Mouse (Mus musculus): ENCODE data around the gene Rybp. TPM values are rescaled to one million over a fixed set of nuclear protein-coding genes. Genes with fewer than 3 reads are reported as not detected.

The Rybp gene
- polyA plus RNA-seq, 1 experiment from 2014 or later = 13.7 TPM

DNA sequence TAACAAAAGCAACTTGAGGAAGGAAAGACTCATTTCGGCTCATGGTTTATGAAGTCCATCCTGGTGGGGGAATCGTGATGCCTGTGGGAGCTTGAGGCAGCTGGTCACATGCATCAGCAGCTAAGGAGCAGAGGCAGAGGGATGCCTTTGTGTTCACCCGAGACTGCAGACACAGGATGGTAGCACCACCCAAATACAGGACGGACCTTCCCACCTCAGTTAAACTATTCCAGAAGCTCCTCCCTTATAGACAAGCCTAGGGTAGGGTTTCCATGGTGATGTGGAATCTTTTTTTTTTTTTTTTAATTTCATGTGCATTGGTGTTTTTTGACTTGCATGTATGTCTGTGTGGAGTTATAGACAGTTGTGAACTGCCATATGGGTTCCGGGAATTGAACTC is 64.4 kb downstream of the Rybp start:
- Histone ChIP-seq H3K4me3 (ENCODE audit: low read depth, low read length) (no peak overlapping the region), H3K27me3 (ENCODE audit: insufficient read depth, low read length) (no peaks in the 10 kb centered on the region), H3K36me3 (ENCODE audit: insufficient read depth) (0 out of 2 replicates have a peak, but pooled peaks cover 2% of the 10 kb centered on the region), H3K9ac (no peak overlapping the region), H3K4me2 (no peak overlapping the region), H3K9me3 (ENCODE audit: low read depth, low read length) (no peaks in the 10 kb centered on the region), H3K4me1 (ENCODE audit: insufficient read depth) (peaks cover 7% of the 10 kb centered on the region; the same call in 1 of the 2 replicates), H3K27ac (ENCODE audit: low read depth) (no peak overlapping the region)
- DNase-seq = no peak
- TF ChIP-seq CTCF (IDR thresholded peaks at IDR 0.05; ENCODE audit: low read depth) = no peak
- ATAC-seq (ENCODE audit: insufficient read depth) = no peak
- WGBS = 80% methylated on average over 5 of the region's 5 CpGs

DNA sequence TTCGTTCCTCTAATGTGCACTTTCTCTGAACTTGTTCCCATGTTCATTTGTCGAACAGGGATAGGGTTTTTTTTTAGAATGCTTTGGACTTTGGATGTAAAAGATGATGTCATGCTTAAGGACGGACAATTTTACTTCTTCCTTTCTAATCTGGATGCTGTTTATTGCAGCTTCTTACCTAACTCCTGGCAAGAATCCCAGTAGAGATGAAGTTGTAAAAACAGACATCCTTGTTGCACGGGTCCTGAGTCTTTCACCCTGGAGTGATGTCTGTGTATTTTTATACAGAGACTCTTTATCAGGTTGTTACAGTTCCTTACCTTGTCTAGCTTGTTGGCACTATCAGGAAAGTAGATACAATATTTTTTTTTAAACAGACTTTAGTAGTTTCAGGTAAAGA is 65.5 kb downstream of the Rybp start:
- no peak overlapping the region for H3K27ac ChIP-seq (ENCODE audit: low read depth)
- no peaks in the 10 kb centered on the region for H3K27me3 ChIP-seq (ENCODE audit: insufficient read depth, low read length)
- H3K36me3 ChIP-seq (ENCODE audit: insufficient read depth) = no peaks in the 10 kb centered on the region
- H3K4me3 ChIP-seq (ENCODE audit: low read depth, low read length) = no peak overlapping the region
- H3K9me3 ChIP-seq (ENCODE audit: low read depth, low read length) = no peaks in the 10 kb centered on the region
- no peak for ATAC-seq (ENCODE audit: insufficient read depth)
- H3K4me1 ChIP-seq (ENCODE audit: insufficient read depth) = peaks cover 12% of the 10 kb centered on the region; the same call in 1 of the 2 replicates
- no peak for DNase-seq
- H3K9ac ChIP-seq = no peak overlapping the region
- H3K4me2 ChIP-seq = no peak overlapping the region
- TF ChIP-seq CTCF (IDR thresholded peaks at IDR 0.05; ENCODE audit: low read depth) = no peak
- WGBS = 43% methylated on average over 4 of the region's 4 CpGs

GRCm38 (mm10) chr6:100220917-100221560 is 66.2 kb downstream of the Rybp start:
- no peak overlapping the region for H3K9ac ChIP-seq
- WGBS = 59% methylated on average over 14 of the region's 14 CpGs
- no peak overlapping the region for H3K4me2 ChIP-seq
- no peaks in the 10 kb centered on the region for H3K36me3 ChIP-seq (ENCODE audit: insufficient read depth)
- no peaks in the 10 kb centered on the region for H3K27me3 ChIP-seq (ENCODE audit: insufficient read depth, low read length)
- no peak overlapping the region for H3K27ac ChIP-seq (ENCODE audit: low read depth)
- H3K4me1 ChIP-seq (ENCODE audit: insufficient read depth) = peaks cover 14% of the 10 kb centered on the region
- no peaks in the 10 kb centered on the region for H3K9me3 ChIP-seq (ENCODE audit: low read depth, low read length)
- DNase-seq (no peak), ATAC-seq (ENCODE audit: insufficient read depth) (no peak)
- TF ChIP-seq CTCF (IDR thresholded peaks at IDR 0.05; ENCODE audit: low read depth) = no peak
- no peak overlapping the region for H3K4me3 ChIP-seq (ENCODE audit: low read depth, low read length)

DNA sequence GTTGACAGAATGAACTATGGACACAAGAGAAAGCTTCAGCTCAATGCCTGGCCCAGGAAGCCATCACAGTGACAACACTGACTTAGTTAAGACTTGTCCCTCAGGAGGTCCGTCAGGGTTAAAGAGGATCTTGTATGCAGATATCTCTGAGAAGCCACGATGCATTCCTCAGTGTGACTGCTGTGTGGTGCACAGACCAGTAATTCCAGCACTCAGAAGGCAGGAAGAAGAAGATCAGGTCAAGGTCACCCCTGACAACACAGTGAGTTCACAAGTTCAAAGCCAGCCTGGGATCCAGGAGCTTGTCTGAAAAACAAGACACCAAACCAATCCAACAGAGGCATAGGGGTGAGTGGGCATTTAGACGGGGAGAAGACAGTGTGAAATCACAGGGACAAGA is 67.3 kb downstream of the Rybp start:
- no peak for TF ChIP-seq CTCF (IDR thresholded peaks at IDR 0.05; ENCODE audit: low read depth)
- no peak overlapping the region for H3K4me2 ChIP-seq
- no peak overlapping the region for H3K4me3 ChIP-seq (ENCODE audit: low read depth, low read length)
- DNase-seq (no peak), ATAC-seq (ENCODE audit: insufficient read depth) (no peak)
- no peak overlapping the region for H3K9ac ChIP-seq
- H3K9me3 ChIP-seq (ENCODE audit: low read depth, low read length) = no peaks in the 10 kb centered on the region
- no peak overlapping the region for H3K27ac ChIP-seq (ENCODE audit: low read depth)
- WGBS = 73% methylated on average over 3 of the region's 3 CpGs
- H3K36me3 ChIP-seq (ENCODE audit: insufficient read depth) = no peaks in the 10 kb centered on the region
- H3K27me3 ChIP-seq (ENCODE audit: insufficient read depth, low read length) = no peaks in the 10 kb centered on the region
- peaks cover 25% of the 10 kb centered on the region for H3K4me1 ChIP-seq (ENCODE audit: insufficient read depth)

DNA sequence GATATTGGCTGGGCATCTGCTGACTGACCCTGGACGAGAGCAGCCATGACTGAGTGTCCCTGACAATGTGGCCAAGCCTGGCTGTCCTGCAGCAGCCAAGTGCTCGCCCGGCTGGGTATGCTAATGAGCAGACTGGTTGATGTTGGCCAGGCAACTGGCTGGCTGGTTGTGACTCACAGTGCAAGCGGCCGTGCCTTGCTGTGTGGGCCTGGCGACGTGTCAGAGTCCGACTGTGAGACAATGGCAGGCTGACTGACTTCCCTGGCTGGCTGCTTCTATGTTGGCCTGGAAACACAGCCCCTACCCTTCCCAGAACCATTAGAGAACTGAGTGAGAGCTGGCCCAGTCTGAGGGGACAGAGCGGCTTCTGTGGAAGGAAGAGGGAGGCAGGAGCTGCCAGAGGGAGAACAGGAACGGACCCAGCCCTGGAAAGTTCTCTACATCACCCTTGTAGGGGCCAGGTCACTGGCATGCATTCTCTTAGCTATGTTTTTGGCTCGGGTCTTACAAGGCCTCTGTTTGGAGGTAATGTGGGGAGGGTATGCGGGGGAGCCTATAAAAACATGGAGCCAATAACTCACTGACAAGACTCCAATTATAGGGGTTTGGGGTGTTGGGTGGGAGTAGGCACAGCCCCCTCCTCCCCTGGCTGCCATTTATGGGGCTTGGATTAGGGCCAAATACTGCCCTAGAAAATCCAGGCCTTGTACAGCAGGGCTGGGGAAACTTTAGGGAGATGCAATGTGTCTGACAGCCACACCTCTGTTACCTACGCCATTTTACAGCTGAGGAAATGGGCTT is 68.5 kb downstream of the Rybp start:
- Histone ChIP-seq H3K9me3 (ENCODE audit: low read depth, low read length) (no peaks in the 10 kb centered on the region), H3K36me3 (ENCODE audit: insufficient read depth) (no peaks in the 10 kb centered on the region), H3K4me2 (no peak overlapping the region), H3K27me3 (ENCODE audit: insufficient read depth, low read length) (no peaks in the 10 kb centered on the region), H3K4me1 (ENCODE audit: insufficient read depth) (peaks cover 37% of the 10 kb centered on the region), H3K27ac (ENCODE audit: low read depth) (peak overlapping the region; percentile 32; the same call in 1 of the 2 replicates), H3K9ac (no peak overlapping the region), H3K4me3 (ENCODE audit: low read depth, low read length) (no peak overlapping the region)
- 45% methylated on average over 13 of the region's 13 CpGs for WGBS
- DNase-seq = peak; percentile 74
- no peak for TF ChIP-seq CTCF (IDR thresholded peaks at IDR 0.05; ENCODE audit: low read depth)
- peak; percentile 62 for ATAC-seq (ENCODE audit: insufficient read depth)

DNA sequence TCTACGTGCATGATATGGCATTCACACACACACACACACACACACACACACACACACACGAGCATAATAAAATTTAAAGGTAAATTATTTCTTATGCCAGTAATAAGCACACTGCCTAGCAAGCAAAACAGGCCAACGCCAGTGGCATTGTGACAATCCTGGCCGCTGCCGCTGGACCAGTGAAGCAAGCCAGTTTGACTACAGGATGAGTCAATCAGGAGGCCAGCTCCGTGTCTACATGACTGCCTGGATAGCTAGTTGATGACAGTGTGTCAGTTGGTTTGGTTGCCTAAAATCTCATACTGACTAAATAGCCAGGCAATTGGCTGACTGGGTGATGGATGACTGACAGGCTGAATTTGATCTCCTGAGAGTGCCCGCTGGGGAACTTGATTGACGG is 69.8 kb downstream of the Rybp start:
- H3K27ac ChIP-seq (ENCODE audit: low read depth) = no peak overlapping the region
- no peak overlapping the region for H3K9ac ChIP-seq
- H3K27me3 ChIP-seq (ENCODE audit: insufficient read depth, low read length) = no peaks in the 10 kb centered on the region
- 82% methylated on average over 8 of the region's 8 CpGs for WGBS
- H3K36me3 ChIP-seq (ENCODE audit: insufficient read depth) = no peaks in the 10 kb centered on the region
- no peak for ATAC-seq (ENCODE audit: insufficient read depth)
- DNase-seq = no peak
- TF ChIP-seq CTCF (IDR thresholded peaks at IDR 0.05; ENCODE audit: low read depth) = no peak
- no peak overlapping the region for H3K4me3 ChIP-seq (ENCODE audit: low read depth, low read length)
- peaks cover 48% of the 10 kb centered on the region for H3K4me1 ChIP-seq (ENCODE audit: insufficient read depth)
- no peaks in the 10 kb centered on the region for H3K9me3 ChIP-seq (ENCODE audit: low read depth, low read length)
- H3K4me2 ChIP-seq = no peak overlapping the region

DNA sequence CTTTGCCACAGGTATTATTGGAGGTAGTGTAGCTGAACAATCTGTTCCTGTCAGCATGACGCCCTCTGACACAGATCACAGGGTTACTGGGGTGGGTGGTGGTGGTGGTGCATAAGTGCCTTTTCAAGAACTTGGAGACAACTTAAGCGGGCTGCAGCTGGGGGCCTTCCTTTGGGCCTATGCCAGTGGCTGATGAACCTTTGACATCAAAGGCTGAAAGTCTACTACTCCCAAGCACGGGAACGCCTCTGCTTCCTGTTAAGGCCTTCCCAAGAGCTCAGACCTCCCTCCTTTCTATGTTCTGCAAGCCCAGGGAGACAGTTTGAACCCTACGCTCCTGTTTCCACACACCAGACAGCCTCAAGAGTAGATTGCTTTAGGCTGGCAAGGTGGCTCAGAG is 70.3 kb downstream of the Rybp start:
- ATAC-seq (ENCODE audit: insufficient read depth) (no peak), DNase-seq (peak; percentile 60)
- TF ChIP-seq CTCF (IDR thresholded peaks at IDR 0.05; ENCODE audit: low read depth) = no peak
- Histone ChIP-seq H3K27me3 (ENCODE audit: insufficient read depth, low read length) (no peaks in the 10 kb centered on the region), H3K4me2 (no peak overlapping the region), H3K27ac (ENCODE audit: low read depth) (no peak overlapping the region), H3K9ac (no peak overlapping the region), H3K4me3 (ENCODE audit: low read depth, low read length) (no peak overlapping the region), H3K4me1 (ENCODE audit: insufficient read depth) (peaks cover 51% of the 10 kb centered on the region), H3K9me3 (ENCODE audit: low read depth, low read length) (no peaks in the 10 kb centered on the region), H3K36me3 (ENCODE audit: insufficient read depth) (no peaks in the 10 kb centered on the region)
- WGBS = 40% methylated on average over 5 of the region's 5 CpGs

Data from lung, embryonic 14.5 days (tissue).